Mouse (Mus musculus): Measurements from ENCODE around the gene Tbxas1.

Tbxas1 gene

GRCm38 (mm10) chr6:38915776-38916175 is 40.6 kb downstream of the Tbxas1 start:
- TF ChIP-seq CTCF (conservative IDR thresholded peaks at IDR 0.05; ENCODE audit: low read length) = no peak
- no peak for TF ChIP-seq NANOG (IDR thresholded peaks at IDR 0.05; ENCODE audit: borderline replicate concordance, low read length)
- no peak for TF ChIP-seq POU5F1 (IDR thresholded peaks at IDR 0.05; ENCODE audit: borderline replicate concordance, low read length)
- Histone ChIP-seq H3K4me1 (replicated peaks; ENCODE audit: low read depth, low read length) (peaks cover 49% of the 10 kb centered on the region), H3K27me3 (ENCODE audit: insufficient read depth, low read length) (peaks cover 6% of the 10 kb centered on the region; the same call in 1 of the 2 replicates), H3K9me3 (ENCODE audit: low read length) (no peaks in the 10 kb centered on the region), H3K36me3 (ENCODE audit: insufficient read depth, low read length) (no peaks in the 10 kb centered on the region), H3K4me3 (replicated peaks; ENCODE audit: low read length) (no peak overlapping the region)

- no peak for TF ChIP-seq CTCF (conservative IDR thresholded peaks at IDR 0.05; ENCODE audit: low read length)
- no peak for TF ChIP-seq POU5F1 (IDR thresholded peaks at IDR 0.05; ENCODE audit: borderline replicate concordance, low read length)
- no peak for TF ChIP-seq NANOG (IDR thresholded peaks at IDR 0.05; ENCODE audit: borderline replicate concordance, low read length)
- peaks cover 46% of the 10 kb centered on the region for H3K4me1 ChIP-seq (replicated peaks; ENCODE audit: low read depth, low read length)
- no peaks in the 10 kb centered on the region for H3K36me3 ChIP-seq (ENCODE audit: insufficient read depth, low read length)
- H3K4me3 ChIP-seq (replicated peaks; ENCODE audit: low read length) = no peak overlapping the region
- H3K27me3 ChIP-seq (ENCODE audit: insufficient read depth, low read length) = peaks cover 6% of the 10 kb centered on the region
- no peaks in the 10 kb centered on the region for H3K9me3 ChIP-seq (ENCODE audit: low read length)
Observed at GRCm38 (mm10) chr6:38916571-38916970, 41.4 kb downstream of the Tbxas1 start.

- peaks cover 46% of the 10 kb centered on the region for H3K4me1 ChIP-seq (replicated peaks; ENCODE audit: low read depth, low read length)
- no peak overlapping the region for H3K4me3 ChIP-seq (replicated peaks; ENCODE audit: low read length)
- H3K9me3 ChIP-seq (ENCODE audit: low read length) = no peaks in the 10 kb centered on the region
- H3K27me3 ChIP-seq (ENCODE audit: insufficient read depth, low read length) = peaks cover 9% of the 10 kb centered on the region
- TF ChIP-seq NANOG (IDR thresholded peaks at IDR 0.05; ENCODE audit: borderline replicate concordance, low read length) = no peak
- no peak for TF ChIP-seq POU5F1 (IDR thresholded peaks at IDR 0.05; ENCODE audit: borderline replicate concordance, low read length)
- TF ChIP-seq CTCF (conservative IDR thresholded peaks at IDR 0.05; ENCODE audit: low read length) = no peak
- no peaks in the 10 kb centered on the region for H3K36me3 ChIP-seq (ENCODE audit: insufficient read depth, low read length)
Observed at GRCm38 (mm10) chr6:38917415-38917814, 42.2 kb downstream of the Tbxas1 start.

GRCm38 (mm10) chr6:38918728-38919127 is 43.5 kb downstream of the Tbxas1 start:
- Histone ChIP-seq H3K36me3 (ENCODE audit: insufficient read depth, low read length) (no peaks in the 10 kb centered on the region), H3K4me3 (replicated peaks; ENCODE audit: low read length) (no peak overlapping the region), H3K9me3 (ENCODE audit: low read length) (no peaks in the 10 kb centered on the region), H3K27me3 (ENCODE audit: insufficient read depth, low read length) (peaks cover 11% of the 10 kb centered on the region), H3K4me1 (replicated peaks; ENCODE audit: low read depth, low read length) (peaks cover 41% of the 10 kb centered on the region)
- TF ChIP-seq NANOG (IDR thresholded peaks at IDR 0.05; ENCODE audit: borderline replicate concordance, low read length) (no peak), CTCF (conservative IDR thresholded peaks at IDR 0.05; ENCODE audit: low read length) (no peak), POU5F1 (IDR thresholded peaks at IDR 0.05; ENCODE audit: borderline replicate concordance, low read length) (no peak)

DNA sequence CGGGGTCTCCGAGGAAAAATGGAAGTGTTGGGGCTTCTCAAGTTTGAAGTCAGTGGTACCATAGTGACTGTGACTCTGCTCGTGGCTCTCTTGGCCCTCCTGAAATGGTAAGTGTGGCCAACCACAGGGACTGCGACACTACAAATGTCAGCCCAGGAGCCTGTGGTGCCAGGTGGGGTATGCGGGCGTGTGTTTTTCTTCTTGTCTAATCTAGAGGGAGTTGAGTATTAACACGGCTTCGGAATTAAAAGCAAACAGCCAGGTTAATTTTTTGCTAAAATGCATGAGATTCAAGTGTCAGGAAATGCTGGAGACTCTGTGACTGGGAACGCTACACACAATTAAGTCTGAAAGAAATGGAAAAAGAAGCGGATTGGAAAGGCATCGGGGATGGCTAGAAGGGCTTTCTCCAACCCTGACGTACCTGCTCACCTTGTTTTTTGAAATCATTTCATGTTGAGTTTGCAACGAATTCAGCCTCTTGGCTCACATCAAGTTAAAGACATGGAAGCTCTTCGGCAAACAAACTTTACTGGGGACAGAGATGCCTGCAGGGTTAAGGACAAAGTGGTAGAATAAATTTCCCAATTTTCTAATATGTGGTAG is 44.0 kb downstream of the Tbxas1 start:
- no peaks in the 10 kb centered on the region for H3K9me3 ChIP-seq (ENCODE audit: low read length)
- H3K4me1 ChIP-seq (replicated peaks; ENCODE audit: low read depth, low read length) = peaks cover 36% of the 10 kb centered on the region
- H3K36me3 ChIP-seq (ENCODE audit: insufficient read depth, low read length) = no peaks in the 10 kb centered on the region
- H3K4me3 ChIP-seq (replicated peaks; ENCODE audit: low read length) = no peak overlapping the region
- H3K27me3 ChIP-seq (ENCODE audit: insufficient read depth, low read length) = peaks cover 11% of the 10 kb centered on the region
- no peak for TF ChIP-seq NANOG (IDR thresholded peaks at IDR 0.05; ENCODE audit: borderline replicate concordance, low read length)
- no peak for TF ChIP-seq POU5F1 (IDR thresholded peaks at IDR 0.05; ENCODE audit: borderline replicate concordance, low read length)
- no peak for TF ChIP-seq CTCF (conservative IDR thresholded peaks at IDR 0.05; ENCODE audit: low read length)

- TF ChIP-seq POU5F1 (IDR thresholded peaks at IDR 0.05; ENCODE audit: borderline replicate concordance, low read length) = no peak
- no peaks in the 10 kb centered on the region for H3K9me3 ChIP-seq (ENCODE audit: low read length)
Observed at GRCm38 (mm10) chr6:38920141-38920540, 44.9 kb downstream of the Tbxas1 start.

DNA sequence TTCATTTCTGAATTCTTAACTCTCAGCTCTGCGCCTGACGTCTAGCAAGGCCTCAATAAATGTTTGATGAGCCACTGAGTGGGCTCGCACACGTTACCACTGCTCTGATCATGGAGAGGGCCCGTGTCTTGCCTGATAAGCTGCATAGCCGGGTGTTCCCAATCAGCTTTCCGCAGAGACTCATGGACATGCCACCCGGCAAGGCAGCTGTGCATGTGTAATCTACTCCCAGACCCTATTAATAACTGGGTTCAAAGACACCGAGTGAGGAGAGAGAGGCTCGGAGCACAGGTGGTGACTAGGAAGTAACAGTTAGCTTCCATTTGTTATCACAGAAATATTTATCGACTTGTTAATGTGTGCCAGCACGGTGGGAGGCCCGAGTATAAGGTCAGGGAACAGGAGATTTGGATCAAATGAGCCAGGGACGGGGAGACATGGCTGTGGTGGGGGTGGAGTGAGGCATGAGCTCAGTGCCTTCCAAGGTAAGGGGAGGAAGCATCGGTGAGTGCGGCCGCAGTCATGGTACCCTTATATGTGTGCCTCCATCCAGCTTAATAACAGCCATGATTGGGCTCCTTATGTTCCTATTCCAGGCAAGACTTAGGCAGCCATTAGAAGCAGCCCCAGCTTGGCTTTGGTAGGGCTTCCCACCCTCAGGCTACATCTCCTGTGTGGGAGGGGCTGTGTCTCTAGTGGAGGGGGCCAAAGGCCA is 46.0 kb downstream of the Tbxas1 start:
- H3K4me1 ChIP-seq (replicated peaks; ENCODE audit: low read depth, low read length) = peaks cover 23% of the 10 kb centered on the region

More at GRCm38 (mm10) chr6:38920141-38920540, 44.9 kb downstream of the Tbxas1 start:
- peaks cover 28% of the 10 kb centered on the region for H3K4me1 ChIP-seq (replicated peaks; ENCODE audit: low read depth, low read length)
- H3K27me3 ChIP-seq (ENCODE audit: insufficient read depth, low read length) = peaks cover 11% of the 10 kb centered on the region
- no peak overlapping the region for H3K4me3 ChIP-seq (replicated peaks; ENCODE audit: low read length)
- no peaks in the 10 kb centered on the region for H3K36me3 ChIP-seq (ENCODE audit: insufficient read depth, low read length)

DNA sequence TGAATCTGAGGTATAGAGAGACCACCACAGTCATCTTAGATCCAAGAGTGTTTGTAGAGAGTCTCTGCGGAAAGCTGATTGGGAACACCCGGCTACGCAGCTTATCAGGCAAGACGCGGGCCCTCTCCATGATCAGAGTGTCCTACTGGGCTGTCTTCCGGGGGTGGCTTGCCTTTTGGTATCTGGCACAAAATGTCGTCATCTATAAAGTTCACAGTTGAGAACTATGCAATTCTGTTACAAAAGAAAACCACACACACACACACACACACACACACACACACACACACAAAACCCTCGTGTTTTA is 46.6 kb downstream of the Tbxas1 start:
- Histone ChIP-seq H3K4me1 (replicated peaks; ENCODE audit: low read depth, low read length) (peaks cover 23% of the 10 kb centered on the region), H3K4me3 (replicated peaks; ENCODE audit: low read length) (no peak overlapping the region), H3K36me3 (ENCODE audit: insufficient read depth, low read length) (no peaks in the 10 kb centered on the region), H3K27me3 (ENCODE audit: insufficient read depth, low read length) (peaks cover 16% of the 10 kb centered on the region), H3K9me3 (ENCODE audit: low read length) (no peaks in the 10 kb centered on the region)
- TF ChIP-seq NANOG (IDR thresholded peaks at IDR 0.05; ENCODE audit: borderline replicate concordance, low read length) (no peak), CTCF (conservative IDR thresholded peaks at IDR 0.05; ENCODE audit: low read length) (no peak), POU5F1 (IDR thresholded peaks at IDR 0.05; ENCODE audit: borderline replicate concordance, low read length) (no peak)

More for the DNA sequence above, 46.0 kb downstream of the Tbxas1 start:
- TF ChIP-seq NANOG (IDR thresholded peaks at IDR 0.05; ENCODE audit: borderline replicate concordance, low read length) = no peak
- TF ChIP-seq CTCF (conservative IDR thresholded peaks at IDR 0.05; ENCODE audit: low read length) = no peak
- no peak for TF ChIP-seq POU5F1 (IDR thresholded peaks at IDR 0.05; ENCODE audit: borderline replicate concordance, low read length)
- peaks cover 11% of the 10 kb centered on the region for H3K27me3 ChIP-seq (ENCODE audit: insufficient read depth, low read length)
- no peak overlapping the region for H3K4me3 ChIP-seq (replicated peaks; ENCODE audit: low read length)
- H3K9me3 ChIP-seq (ENCODE audit: low read length) = no peaks in the 10 kb centered on the region
- H3K36me3 ChIP-seq (ENCODE audit: insufficient read depth, low read length) = no peaks in the 10 kb centered on the region
